Mouse (Mus musculus) stomach, embryonic 16.5 days (tissue): ENCODE results near the gene Chkb. TPM values are rescaled to one million over a fixed set of nuclear protein-coding genes. Genes with fewer than 3 reads are reported as not detected.

Experiments used
- ATAC-seq: fragments of 200-750 bp; cut with Nextera tagmentation; 2 replicates; pipeline ENCODE4 v1.8.0; 2017; ENCODE audit warnings: moderate number of reproducible peaks, moderate TSS enrichment; ENCODE audit not compliant: insufficient read depth, low FRiP score
- H3K27ac ChIP-seq: fragments of 300-500 bp; sonication (generic); 2 replicates; pipeline ENCODE4 v1.5.1; 2014; ENCODE audit warnings: low read length
- H3K27me3 ChIP-seq: fragments of 300-500 bp; sonication (generic); 2 replicates; pipeline ENCODE4 v1.6.1; 2014; ENCODE audit warnings: low read length, control low read depth, mixed read lengths; ENCODE audit not compliant: control insufficient read depth, insufficient read depth
- H3K36me3 ChIP-seq: fragments of 300-500 bp; sonication (generic); 2 replicates; pipeline ENCODE4 v1.6.1; 2014; ENCODE audit warnings: low read length; ENCODE audit not compliant: control insufficient read depth, insufficient read depth
- H3K4me1 ChIP-seq: fragments of 300-500 bp; sonication (generic); 2 replicates; pipeline ENCODE4 v1.6.1; 2014; ENCODE audit warnings: low read length, control low read depth, mixed read lengths; ENCODE audit not compliant: control insufficient read depth, insufficient read depth
- H3K4me2 ChIP-seq: fragments of 300-500 bp; sonication (generic); 2 replicates; pipeline ENCODE4 v1.6.1; 2014; ENCODE audit warnings: low read depth, low read length, mixed read lengths
- H3K4me3 ChIP-seq: fragments of 300-500 bp; sonication (generic); replicated peaks from 2 replicates; pipeline ENCODE4 v1.5.1; 2014; ENCODE audit warnings: mild to moderate bottlenecking, low read length
- H3K9ac ChIP-seq: fragments of 300-500 bp; sonication (generic); 2 replicates; pipeline ENCODE4 v1.6.1; 2014; ENCODE audit warnings: low read length
- H3K9me3 ChIP-seq: fragments of 300-500 bp; sonication (generic); replicated peaks from 2 replicates; pipeline ENCODE4 v1.6.1; 2016; ENCODE audit warnings: low read length, control low read depth; ENCODE audit not compliant: control insufficient read depth
- WGBS: fragments of 180-500 bp; shearing (Covaris S2); extraction: QIAGEN DNeasy Blood & Tissue Kit; methylation state at CpG from one replicate; pipeline ENCODE4 v1.1.7; 2014; 5-methylcytosine and 5-hydroxymethylcytosine counted together
- polyA plus RNA-seq: library from polyadenylated mRNA; unstranded; fragments of >200 nt; fragmentation: Nextera tagmentation; extraction: Ambion mirVana; gene quantifications from 2 replicates; pipeline ENCODE4 v1.2.1, GENCODE M21; 2015

Gene Chkb
- polyA plus RNA-seq, 1 experiment from 2014 or later: 49.2 TPM

DNA sequence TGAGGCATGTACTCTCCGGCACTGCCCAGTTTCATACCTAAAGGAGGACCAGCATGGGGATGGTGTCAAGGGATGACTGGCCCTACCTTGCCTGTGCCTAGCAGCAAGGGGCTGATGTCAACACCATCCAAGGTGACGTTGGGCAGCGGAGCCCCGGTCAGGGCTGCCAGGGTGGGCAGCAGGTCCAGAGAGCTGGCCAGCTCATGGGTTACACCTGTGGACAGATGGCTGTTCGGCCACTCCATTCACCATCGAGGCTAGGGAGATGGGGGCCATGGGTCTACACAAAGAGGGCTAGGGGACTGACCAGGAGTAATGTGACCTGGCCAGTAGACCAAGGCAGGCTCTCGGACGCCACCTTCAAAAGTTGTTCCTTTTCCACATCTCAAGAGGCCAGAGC is 44.2 kb upstream of the Chkb start:
- WGBS: 97% methylated on average over 8 of the region's 8 CpGs
- Histone ChIP-seq H3K9me3 (no peaks in the 10 kb centered on the region), H3K4me2 (no peak overlapping the region), H3K27me3 (no peaks in the 10 kb centered on the region), H3K9ac (no peak overlapping the region), H3K4me3 (no peak overlapping the region), H3K27ac (no peak overlapping the region), H3K4me1 (peaks cover 17% of the 10 kb centered on the region), H3K36me3 (no peaks in the 10 kb centered on the region)
- no peak for ATAC-seq

GRCm38 (mm10) chr15:89473370-89473769 is 43.7 kb upstream of the Chkb start:
- Histone ChIP-seq H3K4me3 (no peak overlapping the region), H3K9me3 (no peaks in the 10 kb centered on the region), H3K36me3 (no peaks in the 10 kb centered on the region), H3K9ac (no peak overlapping the region), H3K27me3 (no peaks in the 10 kb centered on the region), H3K27ac (no peak overlapping the region), H3K4me2 (no peak overlapping the region), H3K4me1 (peaks cover 17% of the 10 kb centered on the region)
- WGBS: 82% methylated on average over 9 of the region's 9 CpGs
- ATAC-seq: no peak

- WGBS: 88% methylated on average over 4 of the region's 4 CpGs
- Histone ChIP-seq H3K4me1 (peaks cover 9% of the 10 kb centered on the region), H3K4me3 (no peak overlapping the region), H3K27ac (no peak overlapping the region), H3K9me3 (no peaks in the 10 kb centered on the region), H3K27me3 (no peaks in the 10 kb centered on the region), H3K9ac (no peak overlapping the region), H3K4me2 (no peak overlapping the region), H3K36me3 (no peaks in the 10 kb centered on the region)
- ATAC-seq: no peak
These were observed 41.8 kb upstream of the Chkb start for GRCm38 (mm10) chr15:89471476-89471875.

DNA sequence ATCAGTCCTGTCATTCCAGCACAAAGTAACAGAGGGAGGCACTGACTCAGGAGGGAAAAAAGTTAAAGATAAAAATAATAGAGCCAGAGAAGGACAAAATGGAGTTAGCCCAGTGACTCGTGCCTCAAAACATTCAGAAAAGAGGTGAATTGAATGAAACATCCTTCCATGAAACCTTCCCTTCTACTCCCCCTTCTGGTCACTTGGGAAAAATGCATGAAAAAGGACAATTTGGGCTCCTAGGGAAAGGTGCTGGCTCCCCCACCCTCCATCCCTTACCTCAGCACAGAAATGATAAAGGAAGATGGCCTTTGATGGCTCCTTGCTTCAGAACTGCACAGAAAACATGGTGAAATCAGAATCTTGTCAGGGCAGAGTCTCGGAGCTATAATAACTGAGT is 38.9 kb upstream of the Chkb start:
- Histone ChIP-seq H3K9me3 (no peaks in the 10 kb centered on the region), H3K9ac (no peak overlapping the region), H3K4me1 (no peaks in the 10 kb centered on the region), H3K27me3 (no peaks in the 10 kb centered on the region), H3K36me3 (no peaks in the 10 kb centered on the region), H3K27ac (no peak overlapping the region), H3K4me3 (no peak overlapping the region), H3K4me2 (no peak overlapping the region)
- WGBS: 28% methylated on average over 2 of the region's 2 CpGs
- ATAC-seq: no peak

GRCm38 (mm10) chr15:89465052-89465451 is 35.3 kb upstream of the Chkb start:
- 6% methylated on average over 1 of the region's 1 CpGs for WGBS
- no peak overlapping the region for H3K27ac ChIP-seq
- H3K36me3 ChIP-seq: no peaks in the 10 kb centered on the region
- no peaks in the 10 kb centered on the region for H3K27me3 ChIP-seq
- H3K4me2 ChIP-seq: no peak overlapping the region
- H3K9me3 ChIP-seq: no peaks in the 10 kb centered on the region
- H3K4me3 ChIP-seq: no peak overlapping the region
- no peaks in the 10 kb centered on the region for H3K4me1 ChIP-seq
- no peak for ATAC-seq
- no peak overlapping the region for H3K9ac ChIP-seq

GRCm38 (mm10) chr15:89463334-89464235 is 33.9 kb upstream of the Chkb start:
- no peak overlapping the region for H3K27ac ChIP-seq
- WGBS: 45% methylated on average over 5 of the region's 5 CpGs
- no peak overlapping the region for H3K9ac ChIP-seq
- no peaks in the 10 kb centered on the region for H3K27me3 ChIP-seq
- H3K9me3 ChIP-seq: no peaks in the 10 kb centered on the region
- ATAC-seq: no peak
- H3K4me1 ChIP-seq: no peaks in the 10 kb centered on the region
- H3K36me3 ChIP-seq: no peaks in the 10 kb centered on the region
- no peak overlapping the region for H3K4me2 ChIP-seq
- no peak overlapping the region for H3K4me3 ChIP-seq

GRCm38 (mm10) chr15:89462176-89462575 is 32.5 kb upstream of the Chkb start:
- Histone ChIP-seq H3K4me2 (no peak overlapping the region), H3K27ac (no peak overlapping the region), H3K9me3 (no peaks in the 10 kb centered on the region), H3K9ac (no peak overlapping the region), H3K27me3 (no peaks in the 10 kb centered on the region; the same call in 1 of the 2 replicates), H3K4me3 (no peak overlapping the region), H3K36me3 (no peaks in the 10 kb centered on the region), H3K4me1 (no peaks in the 10 kb centered on the region)
- ATAC-seq: no peak
- 70% methylated on average over 7 of the region's 7 CpGs for WGBS

DNA sequence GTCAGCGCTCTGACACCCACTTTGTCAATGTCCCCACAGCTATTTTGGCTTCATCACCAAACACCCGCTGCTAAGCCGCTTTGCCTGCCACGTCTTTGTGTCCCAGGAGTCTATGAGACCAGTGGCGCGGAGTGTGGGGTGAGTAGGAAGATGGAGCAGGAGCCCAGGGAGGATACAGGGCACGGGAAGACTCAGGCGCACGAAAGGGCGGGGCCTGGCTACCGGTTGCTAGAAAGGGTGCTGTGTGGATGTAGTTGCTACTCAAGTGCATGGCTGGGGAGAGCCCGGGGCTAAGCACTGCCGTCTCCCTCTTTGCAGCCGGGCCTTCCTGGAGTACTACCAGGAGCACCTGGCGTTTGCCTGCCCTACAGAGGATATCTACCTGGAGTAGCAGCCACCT is 31.6 kb upstream of the Chkb start:
- no peak for ATAC-seq
- H3K27me3 ChIP-seq: no peaks in the 10 kb centered on the region; the same call in 1 of the 2 replicates
- H3K9me3 ChIP-seq: no peaks in the 10 kb centered on the region
- no peaks in the 10 kb centered on the region for H3K36me3 ChIP-seq
- 78% methylated on average over 15 of the region's 15 CpGs for WGBS
- no peak overlapping the region for H3K4me3 ChIP-seq
- no peak overlapping the region for H3K9ac ChIP-seq
- H3K4me1 ChIP-seq: no peaks in the 10 kb centered on the region
- H3K4me2 ChIP-seq: no peak overlapping the region
- no peak overlapping the region for H3K27ac ChIP-seq

DNA sequence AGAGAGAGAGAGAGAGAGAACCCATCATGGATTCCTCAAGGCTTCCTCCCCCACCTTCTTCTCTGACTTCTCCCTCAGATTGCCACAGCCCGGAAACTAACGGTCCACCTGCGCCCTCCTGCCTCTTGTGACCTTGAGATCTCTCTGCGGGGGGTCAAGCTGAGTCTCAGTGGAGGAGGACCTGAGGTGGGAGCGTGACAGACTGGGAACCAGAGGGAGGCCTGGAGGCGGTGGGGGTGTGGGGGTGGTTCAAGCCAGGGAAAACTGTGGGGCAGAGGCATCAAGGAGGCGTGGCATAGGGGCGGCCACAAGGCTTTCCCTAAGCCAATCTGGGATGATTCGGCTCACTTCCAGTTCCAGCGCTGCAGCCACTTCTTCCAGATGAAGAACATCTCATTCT is 30.6 kb upstream of the Chkb start:
- H3K9me3 ChIP-seq: no peaks in the 10 kb centered on the region
- H3K4me1 ChIP-seq: no peaks in the 10 kb centered on the region
- H3K4me3 ChIP-seq: no peak overlapping the region
- no peaks in the 10 kb centered on the region; the same call in 1 of the 2 replicates for H3K27me3 ChIP-seq
- WGBS: 60% methylated on average over 10 of the region's 10 CpGs
- H3K27ac ChIP-seq: no peak overlapping the region
- no peak for ATAC-seq
- H3K36me3 ChIP-seq: no peaks in the 10 kb centered on the region
- H3K4me2 ChIP-seq: no peak overlapping the region
- no peak overlapping the region for H3K9ac ChIP-seq
